Mouse (Mus musculus): ENCODE data around the gene Polr1c. TPM values are rescaled to one million over a fixed set of nuclear protein-coding genes. Genes with fewer than 3 reads are reported as not detected.

The Polr1c gene
- polyA plus RNA-seq, 1 experiment from 2014 or later: 73.5 TPM

DNA sequence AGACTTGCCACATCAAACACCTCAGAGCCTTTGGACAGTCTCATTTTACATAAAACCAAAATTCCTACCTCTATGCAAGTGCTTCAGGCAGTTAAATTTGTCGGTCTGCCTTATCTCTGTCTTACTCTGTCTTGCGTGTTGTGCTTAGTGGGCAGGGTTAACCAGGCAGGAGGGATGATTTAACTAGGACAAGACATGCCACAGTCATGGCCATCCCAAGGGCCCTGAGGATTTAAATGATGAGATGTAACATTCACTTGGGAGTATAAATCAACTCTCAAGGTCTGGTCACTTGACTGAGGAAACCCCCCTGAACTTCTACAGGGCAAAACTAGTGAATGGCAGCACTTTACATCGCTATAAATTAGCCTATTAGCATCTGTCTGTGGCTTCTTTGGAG lies 26.3 kb downstream of the Polr1c start:
- Histone ChIP-seq H3K36me3 (ENCODE audit: insufficient read depth, low read length) (peaks cover 90% of the 10 kb centered on the region), H3K4me3 (replicated peaks; ENCODE audit: low read depth, low read length) (no peak overlapping the region), H3K27ac (no peak overlapping the region), H3K9ac (ENCODE audit: low read depth, low read length) (no peak overlapping the region), H3K4me1 (replicated peaks; ENCODE audit: insufficient read depth, low read length) (no peaks in the 10 kb centered on the region), H3K27me3 (ENCODE audit: insufficient read depth, low read length) (no peaks in the 10 kb centered on the region), H3K4me2 (ENCODE audit: low read length) (no peak overlapping the region), H3K9me3 (replicated peaks; ENCODE audit: low read length) (no peaks in the 10 kb centered on the region)
- ATAC-seq (replicated peaks; ENCODE audit: low FRiP score, low read depth) (no peak), DNase-seq (ENCODE audit: low spot score) (no peak)
- no peak for TF ChIP-seq CTCF (IDR thresholded peaks at IDR 0.05; ENCODE audit: low read depth)
- 85% methylated on average over 3 of the region's 3 CpGs for WGBS

DNA sequence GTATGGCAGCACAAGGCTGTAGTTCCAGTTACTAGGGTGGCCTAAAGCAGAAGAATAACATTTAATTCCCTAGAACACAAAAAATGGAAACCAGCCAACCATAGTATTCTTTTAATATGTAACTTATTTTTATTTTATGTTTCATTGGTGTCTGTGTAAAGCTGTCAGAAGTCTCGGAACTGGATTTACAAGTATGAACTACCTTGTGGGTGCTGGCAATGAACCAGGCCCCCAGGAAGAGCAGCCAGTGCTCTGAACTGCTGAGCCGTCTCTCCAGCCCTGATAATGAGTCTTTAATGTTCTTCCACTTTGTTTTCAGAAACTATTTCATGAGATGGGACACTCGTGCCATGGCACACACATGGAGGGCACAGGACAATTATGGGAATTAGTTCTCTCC lies 37.3 kb downstream of the Polr1c start:
- Histone ChIP-seq H3K9ac (ENCODE audit: low read depth, low read length) (no peak overlapping the region), H3K27me3 (ENCODE audit: insufficient read depth, low read length) (no peaks in the 10 kb centered on the region), H3K4me1 (replicated peaks; ENCODE audit: insufficient read depth, low read length) (no peaks in the 10 kb centered on the region), H3K4me2 (ENCODE audit: low read length) (no peak overlapping the region), H3K4me3 (replicated peaks; ENCODE audit: low read depth, low read length) (no peak overlapping the region), H3K36me3 (ENCODE audit: insufficient read depth, low read length) (peaks cover 42% of the 10 kb centered on the region), H3K9me3 (replicated peaks; ENCODE audit: low read length) (no peaks in the 10 kb centered on the region), H3K27ac (peak overlapping the region; percentile 50; the same call in 1 of the 2 replicates)
- TF ChIP-seq CTCF (IDR thresholded peaks at IDR 0.05; ENCODE audit: low read depth): no peak
- peak; percentile 63; the same call in 1 of the 2 replicates for ATAC-seq (replicated peaks; ENCODE audit: low FRiP score, low read depth)
- WGBS: 71% methylated on average over 3 of the region's 3 CpGs
- DNase-seq (ENCODE audit: low spot score): peak; percentile 24

DNA sequence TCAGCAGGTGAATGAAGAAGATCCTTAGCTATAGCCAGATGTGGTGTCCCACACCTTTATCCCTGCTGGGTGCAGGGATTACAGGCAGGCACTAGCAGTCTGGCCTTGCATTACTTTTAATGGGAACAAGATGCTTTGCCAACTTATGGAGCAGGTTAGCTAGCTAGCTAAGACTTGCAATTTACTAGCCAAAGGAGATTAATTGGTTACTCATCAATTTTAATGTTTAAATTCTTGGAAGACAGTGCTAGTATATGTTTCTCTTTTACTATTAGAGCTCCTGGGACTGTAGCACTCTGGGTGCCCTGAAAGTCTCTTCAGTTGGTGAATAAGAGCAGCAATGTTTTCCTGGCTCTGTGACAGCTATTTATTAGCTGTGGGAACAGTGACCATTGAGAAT lies 41.2 kb downstream of the Polr1c start:
- ATAC-seq (replicated peaks; ENCODE audit: low FRiP score, low read depth): no peak
- no peak for TF ChIP-seq CTCF (IDR thresholded peaks at IDR 0.05; ENCODE audit: low read depth)

DNA sequence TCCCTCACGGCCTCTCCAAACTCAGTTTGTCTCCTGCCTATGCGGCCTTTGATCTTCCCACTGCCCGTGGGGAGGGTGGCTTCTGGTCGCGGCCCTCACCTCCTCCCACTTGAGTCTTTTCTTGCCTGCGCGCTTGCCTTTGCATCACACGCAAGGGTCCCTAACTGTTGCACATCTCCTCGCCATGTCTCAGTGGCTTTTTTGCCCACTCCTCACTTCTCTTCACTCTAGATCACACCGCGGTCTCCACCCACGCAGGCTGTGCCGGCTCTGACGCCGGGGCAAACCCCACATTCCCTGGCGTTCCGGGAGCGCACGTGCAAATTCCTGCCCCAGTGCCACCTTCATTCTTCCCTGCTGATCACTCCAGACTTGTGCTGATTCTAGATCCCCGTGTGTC lies 44.8 kb downstream of the Polr1c start:
- TF ChIP-seq CTCF (IDR thresholded peaks at IDR 0.05; ENCODE audit: low read depth): no peak
- WGBS: under 1% methylated on average over 20 of the region's 20 CpGs
- H3K9me3 ChIP-seq (replicated peaks; ENCODE audit: low read length): no peaks in the 10 kb centered on the region
- peak overlapping the region; percentile 80 for H3K4me3 ChIP-seq (replicated peaks; ENCODE audit: low read depth, low read length)
- peak overlapping the region; percentile 69 for H3K9ac ChIP-seq (ENCODE audit: low read depth, low read length)
- H3K27ac ChIP-seq: peak overlapping the region; percentile 81
- H3K4me1 ChIP-seq (replicated peaks; ENCODE audit: insufficient read depth, low read length): peaks cover 14% of the 10 kb centered on the region; the same call in 1 of the 2 replicates
- DNase-seq (ENCODE audit: low spot score) (peak; percentile 47), ATAC-seq (replicated peaks; ENCODE audit: low FRiP score, low read depth) (no peak)
- peaks cover 14% of the 10 kb centered on the region for H3K36me3 ChIP-seq (ENCODE audit: insufficient read depth, low read length)
- H3K4me2 ChIP-seq (ENCODE audit: low read length): peak overlapping the region; percentile 82
- no peaks in the 10 kb centered on the region for H3K27me3 ChIP-seq (ENCODE audit: insufficient read depth, low read length)

More for the DNA sequence above, 41.2 kb downstream of the Polr1c start:
- Histone ChIP-seq H3K27ac (no peak overlapping the region), H3K4me3 (replicated peaks; ENCODE audit: low read depth, low read length) (no peak overlapping the region), H3K36me3 (ENCODE audit: insufficient read depth, low read length) (peaks cover 17% of the 10 kb centered on the region), H3K9me3 (replicated peaks; ENCODE audit: low read length) (no peaks in the 10 kb centered on the region), H3K27me3 (ENCODE audit: insufficient read depth, low read length) (no peaks in the 10 kb centered on the region), H3K4me1 (replicated peaks; ENCODE audit: insufficient read depth, low read length) (peaks cover 9% of the 10 kb centered on the region; the same call in 1 of the 2 replicates), H3K9ac (ENCODE audit: low read depth, low read length) (no peak overlapping the region), H3K4me2 (ENCODE audit: low read length) (no peak overlapping the region)
- DNase-seq (ENCODE audit: low spot score): no peak

DNA sequence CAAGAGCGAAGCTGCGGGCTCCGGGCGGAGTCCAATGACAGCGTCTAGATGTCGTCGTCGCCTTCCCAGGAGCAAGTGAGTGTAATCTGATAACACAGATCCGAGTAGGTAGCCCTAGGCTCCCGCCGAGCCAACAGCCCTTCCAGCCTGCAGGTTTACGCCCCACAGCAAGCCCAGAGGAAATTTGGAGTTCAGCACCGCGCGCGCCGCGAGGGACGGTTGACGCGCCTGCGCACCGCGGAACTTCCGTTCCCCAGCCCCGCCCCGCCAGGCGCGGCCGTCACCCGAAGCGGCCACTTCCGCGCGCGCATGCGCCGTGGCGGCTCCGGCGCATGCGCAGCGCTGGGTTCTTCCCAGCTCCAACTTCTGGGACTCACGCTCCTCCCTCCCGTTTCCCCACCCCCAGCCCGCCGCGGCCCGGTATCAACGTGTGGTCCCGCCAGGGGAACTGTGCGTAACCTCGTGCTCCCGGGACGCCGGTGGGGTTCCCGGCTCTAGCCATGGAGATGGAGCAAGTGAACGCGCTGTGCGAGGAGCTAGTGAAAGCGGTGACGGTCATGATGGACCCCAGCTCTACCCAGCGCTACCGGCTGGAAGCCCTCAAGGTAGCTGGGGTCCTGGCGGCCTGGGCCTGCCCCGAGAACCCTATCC lies 45.3 kb downstream of the Polr1c start, which contains the start of the genes Polh and Xpo5:
TSS of gene Polh (minus strand) at position 225 of the 651 bp plus-strand sequence.
TSS of gene Xpo5 (plus strand) at position 362 of the 651 bp plus-strand sequence.
- WGBS: under 1% methylated on average over 66 of the region's 66 CpGs
- H3K27me3 ChIP-seq (ENCODE audit: insufficient read depth, low read length): no peaks in the 10 kb centered on the region
- peak within 1 kb of the TSS; percentile 80 for H3K4me3 ChIP-seq (replicated peaks; ENCODE audit: low read depth, low read length)
- peak; percentile 95 for ATAC-seq (replicated peaks; ENCODE audit: low FRiP score, low read depth)
- H3K36me3 ChIP-seq (ENCODE audit: insufficient read depth, low read length): peaks cover 13% of the 10 kb centered on the region; the same call in 1 of the 2 replicates
- peaks cover 14% of the 10 kb centered on the region; the same call in 1 of the 2 replicates for H3K4me1 ChIP-seq (replicated peaks; ENCODE audit: insufficient read depth, low read length)
- peak within 1 kb of the TSS; percentile 82 for H3K4me2 ChIP-seq (ENCODE audit: low read length)
- H3K27ac ChIP-seq: peak within 1 kb of the TSS; percentile 81
- no peak for TF ChIP-seq CTCF (IDR thresholded peaks at IDR 0.05; ENCODE audit: low read depth)
- DNase-seq (ENCODE audit: low spot score): peak; percentile 96
- peak within 1 kb of the TSS; percentile 74 for H3K9ac ChIP-seq (ENCODE audit: low read depth, low read length)
- no peaks in the 10 kb centered on the region for H3K9me3 ChIP-seq (replicated peaks; ENCODE audit: low read length)

DNA sequence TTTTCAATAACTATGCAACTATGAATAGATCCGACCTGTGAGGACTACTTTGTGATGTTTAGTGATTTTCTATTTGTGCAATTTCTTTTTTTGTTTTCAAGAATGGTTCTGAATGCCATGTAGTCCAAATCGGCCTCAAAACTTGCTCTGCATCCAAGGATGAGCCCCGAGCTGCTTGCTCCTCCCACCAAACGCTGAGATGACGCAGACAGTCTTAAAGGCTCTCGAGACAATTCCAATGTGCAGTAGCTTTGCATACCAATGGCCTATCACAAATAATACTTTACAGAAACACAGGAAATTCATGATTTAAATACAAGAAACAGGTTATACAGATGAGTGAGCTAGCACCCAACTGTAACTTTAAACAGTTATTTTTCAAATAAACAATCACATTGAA lies 46.7 kb downstream of the Polr1c start:
- DNase-seq (ENCODE audit: low spot score): peak; percentile 13
- no peaks in the 10 kb centered on the region for H3K27me3 ChIP-seq (ENCODE audit: insufficient read depth, low read length)

More for the DNA sequence above, 46.7 kb downstream of the Polr1c start:
- ATAC-seq (replicated peaks; ENCODE audit: low FRiP score, low read depth): no peak
- Histone ChIP-seq H3K9ac (ENCODE audit: low read depth, low read length) (no peak overlapping the region), H3K4me1 (replicated peaks; ENCODE audit: insufficient read depth, low read length) (peaks cover 14% of the 10 kb centered on the region; the same call in 1 of the 2 replicates), H3K36me3 (ENCODE audit: insufficient read depth, low read length) (peaks cover 19% of the 10 kb centered on the region; the same call in 1 of the 2 replicates), H3K4me3 (replicated peaks; ENCODE audit: low read depth, low read length) (no peak overlapping the region), H3K4me2 (ENCODE audit: low read length) (peak overlapping the region; percentile 79), H3K9me3 (replicated peaks; ENCODE audit: low read length) (no peaks in the 10 kb centered on the region), H3K27ac (no peak overlapping the region)
- 48% methylated on average over 6 of the region's 6 CpGs for WGBS
- TF ChIP-seq CTCF (IDR thresholded peaks at IDR 0.05; ENCODE audit: low read depth): no peak

MicroRNAs encoded within 50 kb of the gene (microRNA counts, 519-probe panel; counts per million panel counts)
- microRNA mmu-miR-693-3p: 330 counts per million, percentile 68 among the panel's probes with 10 or more counts
- 330 counts per million, percentile 68 among the panel's probes with 10 or more counts for microRNA mmu-miR-693-5p

Small RNA genes lying within 50 kb of the gene (microRNA-seq; reads per million reads assigned to microRNA genes)
- not detected for gene Mir693

Other genes with a start within 250 kb of the Polr1c start
- gene Vegfa, start 215.7 kb downstream of the Polr1c start, polyA plus RNA-seq (2015; fragmentation: Nextera tagmentation; extraction: Ambion mirVana): 6.3 TPM in 2 replicates
- 171 and 188 TPM in 2 replicates for gene Mrps18a, start 137.1 kb downstream of the Polr1c start, polyA plus RNA-seq (2015; fragmentation: Nextera tagmentation; extraction: Ambion mirVana)
- gene Rsph9, start 103.8 kb downstream of the Polr1c start, polyA plus RNA-seq (2015; fragmentation: Nextera tagmentation; extraction: Ambion mirVana): 18.8 and 19.8 TPM in 2 replicates
- 32.4 and 35.6 TPM in 2 replicates for gene Mad2l1bp, start 94.5 kb downstream of the Polr1c start, polyA plus RNA-seq (2015; fragmentation: Nextera tagmentation; extraction: Ambion mirVana)
- 25.4 and 26.3 TPM in 2 replicates for gene Gtpbp2, start 87.0 kb downstream of the Polr1c start, polyA plus RNA-seq (2015; fragmentation: Nextera tagmentation; extraction: Ambion mirVana)
- gene Polh, start 45.4 kb downstream of the Polr1c start, polyA plus RNA-seq (2015; fragmentation: Nextera tagmentation; extraction: Ambion mirVana): 10.5 and 11.1 TPM in 2 replicates
- gene Xpo5, start 45.3 kb downstream of the Polr1c start, polyA plus RNA-seq (2015; fragmentation: Nextera tagmentation; extraction: Ambion mirVana): 23.3 and 26.7 TPM in 2 replicates
- gene Yipf3, start within 50 bp of the Polr1c start, polyA plus RNA-seq (2015; fragmentation: Nextera tagmentation; extraction: Ambion mirVana): 112 and 117 TPM in 2 replicates
- gene Lrrc73, start 5.5 kb upstream of the Polr1c start, polyA plus RNA-seq (2015; fragmentation: Nextera tagmentation; extraction: Ambion mirVana): 0.91 and 0.93 TPM in 2 replicates
- 28.2 and 28.4 TPM in 2 replicates for gene Tjap1, start 35.0 kb upstream of the Polr1c start, polyA plus RNA-seq (2015; fragmentation: Nextera tagmentation; extraction: Ambion mirVana)
- 0.55 and 0.88 TPM in 2 replicates for gene Dlk2, start 49.4 kb upstream of the Polr1c start, polyA plus RNA-seq (2015; fragmentation: Nextera tagmentation; extraction: Ambion mirVana)
- gene Abcc10, start 80.3 kb upstream of the Polr1c start, polyA plus RNA-seq (2015; fragmentation: Nextera tagmentation; extraction: Ambion mirVana): 4.8 and 5.4 TPM in 2 replicates
- gene Zfp318, start 135.7 kb upstream of the Polr1c start, polyA plus RNA-seq (2015; fragmentation: Nextera tagmentation; extraction: Ambion mirVana): 6.3 and 7.6 TPM in 2 replicates
- 0.34 TPM in 2 replicates for gene Crip3, start 180.9 kb upstream of the Polr1c start, polyA plus RNA-seq (2015; fragmentation: Nextera tagmentation; extraction: Ambion mirVana)
- 1.6 and 1.9 TPM in 2 replicates for gene Slc22a7, start 190.4 kb upstream of the Polr1c start, polyA plus RNA-seq (2015; fragmentation: Nextera tagmentation; extraction: Ambion mirVana)
- gene Ttbk1, start 239.6 kb upstream of the Polr1c start, polyA plus RNA-seq (2015; fragmentation: Nextera tagmentation; extraction: Ambion mirVana): 0.10 and 0.11 TPM in 2 replicates
- 31.8 and 32.7 TPM in 2 replicates for gene Dnph1, start 248.7 kb upstream of the Polr1c start, polyA plus RNA-seq (2015; fragmentation: Nextera tagmentation; extraction: Ambion mirVana)